Mouse (Mus musculus): ENCODE data around the gene Ccnd1. TPM values are rescaled to one million over a fixed set of nuclear protein-coding genes. Genes with fewer than 3 reads are reported as not detected.
"Not testable (repeated sequence)": the region's sequence is repeated elsewhere in the genome, so short reads cannot be mapped to it uniquely, and the experiment has no call there.

Gene Ccnd1
- polyA plus RNA-seq, 1 experiment from 2014 or later: 31.4 TPM

- Histone ChIP-seq H3K4me1 (replicated peaks; ENCODE audit: control insufficient read depth, insufficient read depth, low read length) (peaks cover 26% of the 10 kb centered on the region), H3K27me3 (replicated peaks; ENCODE audit: control insufficient read depth, insufficient read depth, low read length) (peaks cover 25% of the 10 kb centered on the region), H3K27ac (ENCODE audit: low read length) (no peak within 1 kb of the TSS; the same call in 1 of the 2 replicates), H3K4me3 (replicated peaks; ENCODE audit: low read length) (peak within 1 kb of the TSS; percentile 53), H3K9me3 (ENCODE audit: control insufficient read depth, low read length) (no peaks in the 10 kb centered on the region), H3K4me2 (ENCODE audit: low read length) (peak within 1 kb of the TSS; percentile 96), H3K36me3 (ENCODE audit: control insufficient read depth, insufficient read depth) (no peaks in the 10 kb centered on the region), H3K9ac (replicated peaks; ENCODE audit: low read depth, low read length) (peak within 1 kb of the TSS; percentile 46)
- ATAC-seq: peak; percentile 16
- under 1% methylated on average over 65 of the region's 65 CpGs for WGBS
Observed at GRCm38 (mm10) chr7:144896294-144897218, 43.2 kb downstream of the Ccnd1 start, which contains the start of gene Fgf15. Fgf15 (plus strand) TSS chr7:144896531.

- Histone ChIP-seq H3K4me3 (replicated peaks; ENCODE audit: low read length) (peak overlapping the region; percentile 53), H3K4me1 (replicated peaks; ENCODE audit: control insufficient read depth, insufficient read depth, low read length) (peaks cover 26% of the 10 kb centered on the region), H3K9ac (replicated peaks; ENCODE audit: low read depth, low read length) (peak overlapping the region; percentile 46), H3K36me3 (ENCODE audit: control insufficient read depth, insufficient read depth) (no peaks in the 10 kb centered on the region), H3K9me3 (ENCODE audit: control insufficient read depth, low read length) (no peaks in the 10 kb centered on the region), H3K27me3 (replicated peaks; ENCODE audit: control insufficient read depth, insufficient read depth, low read length) (peaks cover 25% of the 10 kb centered on the region), H3K27ac (ENCODE audit: low read length) (no peak overlapping the region; the same call in 1 of the 2 replicates), H3K4me2 (ENCODE audit: low read length) (peak overlapping the region; percentile 96)
- ATAC-seq: peak; percentile 76
- under 1% methylated on average over 37 of the region's 37 CpGs for WGBS
Observed at GRCm38 (mm10) chr7:144895305-144896111, 44.2 kb downstream of the Ccnd1 start.

GRCm38 (mm10) chr7:144894706-144895105, 45.0 kb downstream of the Ccnd1 start:
- ATAC-seq: no peak
- 1% methylated on average over 4 of the region's 4 CpGs for WGBS

GRCm38 (mm10) chr7:144894191-144894590, 45.5 kb downstream of the Ccnd1 start:
- Histone ChIP-seq H3K36me3 (ENCODE audit: control insufficient read depth, insufficient read depth) (no peaks in the 10 kb centered on the region), H3K4me3 (replicated peaks; ENCODE audit: low read length) (no peak overlapping the region), H3K9ac (replicated peaks; ENCODE audit: low read depth, low read length) (no peak overlapping the region), H3K9me3 (ENCODE audit: control insufficient read depth, low read length) (no peaks in the 10 kb centered on the region), H3K4me1 (replicated peaks; ENCODE audit: control insufficient read depth, insufficient read depth, low read length) (peaks cover 26% of the 10 kb centered on the region), H3K27ac (ENCODE audit: low read length) (no peak overlapping the region), H3K27me3 (replicated peaks; ENCODE audit: control insufficient read depth, insufficient read depth, low read length) (peaks cover 21% of the 10 kb centered on the region), H3K4me2 (ENCODE audit: low read length) (no peak overlapping the region)
- ATAC-seq: no peak
- 3% methylated on average over 5 of the region's 5 CpGs for WGBS

More at GRCm38 (mm10) chr7:144894706-144895105, 45.0 kb downstream of the Ccnd1 start:
- Histone ChIP-seq H3K4me3 (replicated peaks; ENCODE audit: low read length) (peak overlapping the region; percentile 53), H3K9ac (replicated peaks; ENCODE audit: low read depth, low read length) (no peak overlapping the region), H3K36me3 (ENCODE audit: control insufficient read depth, insufficient read depth) (no peaks in the 10 kb centered on the region), H3K4me1 (replicated peaks; ENCODE audit: control insufficient read depth, insufficient read depth, low read length) (peaks cover 26% of the 10 kb centered on the region), H3K4me2 (ENCODE audit: low read length) (peak overlapping the region; percentile 96), H3K9me3 (ENCODE audit: control insufficient read depth, low read length) (no peaks in the 10 kb centered on the region), H3K27me3 (replicated peaks; ENCODE audit: control insufficient read depth, insufficient read depth, low read length) (peaks cover 25% of the 10 kb centered on the region), H3K27ac (ENCODE audit: low read length) (no peak overlapping the region; the same call in 1 of the 2 replicates)

GRCm38 (mm10) chr7:144892322-144892721, 47.4 kb downstream of the Ccnd1 start:
- Histone ChIP-seq H3K4me2 (ENCODE audit: low read length) (no peak overlapping the region), H3K27ac (ENCODE audit: low read length) (no peak overlapping the region), H3K9me3 (ENCODE audit: control insufficient read depth, low read length) (no peaks in the 10 kb centered on the region), H3K27me3 (replicated peaks; ENCODE audit: control insufficient read depth, insufficient read depth, low read length) (peaks cover 10% of the 10 kb centered on the region), H3K36me3 (ENCODE audit: control insufficient read depth, insufficient read depth) (no peaks in the 10 kb centered on the region), H3K9ac (replicated peaks; ENCODE audit: low read depth, low read length) (no peak overlapping the region), H3K4me3 (replicated peaks; ENCODE audit: low read length) (no peak overlapping the region), H3K4me1 (replicated peaks; ENCODE audit: control insufficient read depth, insufficient read depth, low read length) (peaks cover 25% of the 10 kb centered on the region)
- no peak for ATAC-seq
- WGBS: 54% methylated on average over 6 of the region's 6 CpGs

GRCm38 (mm10) chr7:144891863-144892262, 47.9 kb downstream of the Ccnd1 start:
- no peaks in the 10 kb centered on the region for H3K9me3 ChIP-seq (ENCODE audit: control insufficient read depth, low read length)
- H3K27ac ChIP-seq (ENCODE audit: low read length): no peak overlapping the region
- peaks cover 9% of the 10 kb centered on the region for H3K27me3 ChIP-seq (replicated peaks; ENCODE audit: control insufficient read depth, insufficient read depth, low read length)
- H3K9ac ChIP-seq (replicated peaks; ENCODE audit: low read depth, low read length): no peak overlapping the region
- ATAC-seq: no peak
- H3K36me3 ChIP-seq (ENCODE audit: control insufficient read depth, insufficient read depth): no peaks in the 10 kb centered on the region
- H3K4me2 ChIP-seq (ENCODE audit: low read length): no peak overlapping the region
- H3K4me1 ChIP-seq (replicated peaks; ENCODE audit: control insufficient read depth, insufficient read depth, low read length): peaks cover 23% of the 10 kb centered on the region
- no peak overlapping the region for H3K4me3 ChIP-seq (replicated peaks; ENCODE audit: low read length)
- 74% methylated on average over 2 of the region's 2 CpGs for WGBS

GRCm38 (mm10) chr7:144890661-144891060, 49.1 kb downstream of the Ccnd1 start:
- H3K4me2 ChIP-seq (ENCODE audit: low read length); ATAC-seq; H3K9me3 ChIP-seq (ENCODE audit: control insufficient read depth, low read length); H3K9ac ChIP-seq (replicated peaks; ENCODE audit: low read depth, low read length); H3K36me3 ChIP-seq (ENCODE audit: control insufficient read depth, insufficient read depth); H3K27me3 ChIP-seq (replicated peaks; ENCODE audit: control insufficient read depth, insufficient read depth, low read length); H3K27ac ChIP-seq (ENCODE audit: low read length); H3K4me3 ChIP-seq (replicated peaks; ENCODE audit: low read length): not testable (repeated sequence)
- H3K4me1 ChIP-seq (replicated peaks; ENCODE audit: control insufficient read depth, insufficient read depth, low read length): peaks cover 12% of the 10 kb centered on the region
- 87% methylated on average over 1 of the region's 1 CpGs for WGBS

- Histone ChIP-seq H3K9me3 (ENCODE audit: control insufficient read depth, low read length) (no peaks in the 10 kb centered on the region), H3K4me3 (replicated peaks; ENCODE audit: low read length) (no peak overlapping the region), H3K27ac (ENCODE audit: low read length) (no peak overlapping the region), H3K27me3 (replicated peaks; ENCODE audit: control insufficient read depth, insufficient read depth, low read length) (0 out of 2 replicates have a peak, but pooled peaks cover 3% of the 10 kb centered on the region), H3K4me1 (replicated peaks; ENCODE audit: control insufficient read depth, insufficient read depth, low read length) (no peaks in the 10 kb centered on the region), H3K36me3 (ENCODE audit: control insufficient read depth, insufficient read depth) (no peaks in the 10 kb centered on the region), H3K9ac (replicated peaks; ENCODE audit: low read depth, low read length) (no peak overlapping the region), H3K4me2 (ENCODE audit: low read length) (no peak overlapping the region)
- ATAC-seq: no peak
- WGBS: 6% methylated on average over 18 of the region's 18 CpGs
Observed at GRCm38 (mm10) chr7:144888564-144889299, 51.0 kb downstream of the Ccnd1 start.

Measured in forebrain, embryonic 16.5 days (tissue).